Mouse (Mus musculus) spleen, adult 2 months (tissue): ENCODE measurements around the gene Nes.

Experiments
- CTCF ChIP-seq: fragments of 200-500 bp; IDR thresholded peaks from 2 replicates; pipeline ENCODE4 v1.5.1; 2011; ENCODE audit warnings: mild to moderate bottlenecking, inconsistent platforms; ENCODE audit not compliant: insufficient read depth, insufficient read length, insufficient replicate concordance; ENCODE audit errors: extremely low read depth
- POLR2A ChIP-seq: fragments of 200-500 bp; IDR thresholded peaks from 2 replicates; pipeline ENCODE4 v1.6.1; 2011; ENCODE audit warnings: low read depth, low read length, inconsistent platforms

DNA sequence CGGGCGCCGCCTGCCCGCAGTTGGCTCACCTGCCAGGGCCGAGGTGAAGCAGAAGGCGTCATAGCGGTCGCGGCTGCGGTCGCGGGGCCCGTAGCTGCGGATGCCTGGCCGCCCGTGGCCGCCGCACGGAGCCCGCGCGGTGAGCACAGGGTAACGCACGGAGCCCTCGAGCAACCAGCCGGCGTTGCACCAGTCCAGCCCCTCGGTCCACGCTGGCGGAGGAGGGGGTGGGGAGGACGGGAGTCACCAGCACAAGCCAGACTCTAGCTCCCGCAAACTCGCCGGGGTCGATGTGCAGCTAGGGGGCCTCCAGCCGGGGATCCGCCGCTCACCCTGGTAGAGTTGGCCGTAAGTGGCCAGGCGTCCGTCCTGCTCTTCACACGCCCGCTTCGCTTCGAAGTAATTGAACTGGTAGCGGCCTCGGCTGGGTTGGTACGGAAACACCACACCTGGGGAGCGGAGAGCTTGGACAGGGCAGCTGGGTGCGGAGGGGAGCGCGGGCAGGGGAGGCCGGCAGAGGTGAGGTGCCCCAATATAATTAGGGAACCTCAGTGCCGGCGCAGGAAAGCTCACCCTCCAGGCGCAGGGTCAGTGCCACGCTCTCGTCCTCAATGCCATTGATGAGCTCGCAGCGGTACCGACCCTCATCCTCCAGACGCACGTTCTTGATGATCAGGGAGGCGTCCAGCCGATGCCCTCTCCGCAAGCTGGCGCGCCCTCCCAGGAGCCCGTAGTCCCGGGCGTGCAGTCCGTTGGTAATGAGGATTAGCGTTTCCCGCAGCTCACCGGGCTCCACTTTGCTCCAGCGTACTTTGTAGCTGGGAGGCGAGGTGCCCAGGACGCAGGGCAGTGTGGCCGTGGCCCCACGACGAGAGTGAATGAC lies 52.6 kb downstream of the Nes start:
- TF ChIP-seq POLR2A (no peak), CTCF (no peak)
